Mouse (Mus musculus): ENCODE data around the gene Rpa2. TPM values are rescaled to one million over a fixed set of nuclear protein-coding genes. Genes with fewer than 3 reads are reported as not detected.

Rpa2 gene
- polyA plus RNA-seq, 2 experiments, result 55.6 to 95.7 TPM

- no peak overlapping the region for H3K4me2 ChIP-seq (ENCODE audit: low read depth)
Observed at GRCm38 (mm10) chr4:132748778-132749177, 19.4 kb upstream of the Rpa2 start.

GRCm38 (mm10) chr4:132749258-132749982 lies 18.7 kb upstream of the Rpa2 start:
- Histone ChIP-seq H3K4me2 (ENCODE audit: low read depth) (no peak overlapping the region), H3K36me3 (replicated peaks; ENCODE audit: control insufficient read depth, insufficient read depth, low read depth) (no peaks in the 10 kb centered on the region), H3K27me3 (ENCODE audit: control insufficient read depth, insufficient read depth, low read length) (no peaks in the 10 kb centered on the region), H3K9me3 (ENCODE audit: control insufficient read depth, low read length) (no peaks in the 10 kb centered on the region), H3K9ac (replicated peaks) (no peak overlapping the region), H3K4me3 (ENCODE audit: insufficient read depth in 1 of 2, low read depth in 2 of 2, low read length in 2 of 2) (no peak overlapping the region), H3K27ac (no peak overlapping the region), H3K4me1 (replicated peaks; ENCODE audit: control insufficient read depth in 2 of 2, insufficient read depth in 2 of 2, low read length in 1 of 2) (peaks cover 0 to 20% of the 10 kb centered on the region in 2 experiments; a peak in 2 of 4 replicates)
- DNase-seq (ENCODE audit: low read depth in 3 of 3, low spot score in 3 of 3) (no peak), ATAC-seq (ENCODE audit: insufficient read depth) (no peak)
- 58% methylated on average over 6 of the region's 6 CpGs for WGBS (ENCODE audit: insufficient replicate concordance)
- no peak for TF ChIP-seq CTCF (IDR thresholded peaks at IDR 0.05; ENCODE audit: low read depth)
- TF ChIP-seq EP300 (IDR thresholded peaks at IDR 0.05; ENCODE audit: low read depth), result no peak

More at GRCm38 (mm10) chr4:132748778-132749177, 19.4 kb upstream of the Rpa2 start:
- no peaks in the 10 kb centered on the region for H3K9me3 ChIP-seq (ENCODE audit: control insufficient read depth, low read length)
- no peak overlapping the region for H3K9ac ChIP-seq (replicated peaks)
- DNase-seq (ENCODE audit: low read depth in 3 of 3, low spot score in 3 of 3), result no peak
- no peak overlapping the region for H3K27ac ChIP-seq
- H3K27me3 ChIP-seq (ENCODE audit: control insufficient read depth, insufficient read depth, low read length), result no peaks in the 10 kb centered on the region
- peaks cover 3 to 26% of the 10 kb centered on the region in 2 experiments; a peak in 3 of 4 replicates for H3K4me1 ChIP-seq (replicated peaks; ENCODE audit: control insufficient read depth in 2 of 2, insufficient read depth in 2 of 2, low read length in 1 of 2)
- H3K36me3 ChIP-seq (replicated peaks; ENCODE audit: control insufficient read depth, insufficient read depth, low read depth), result no peaks in the 10 kb centered on the region
- 82% methylated on average over 4 of the region's 4 CpGs for WGBS (ENCODE audit: insufficient replicate concordance)
- TF ChIP-seq EP300 (IDR thresholded peaks at IDR 0.05; ENCODE audit: low read depth) (no peak), CTCF (IDR thresholded peaks at IDR 0.05; ENCODE audit: low read depth) (no peak)
- no peak for ATAC-seq (ENCODE audit: insufficient read depth)
- no peak overlapping the region for H3K4me3 ChIP-seq (ENCODE audit: insufficient read depth in 1 of 2, low read depth in 2 of 2, low read length in 2 of 2)

DNA sequence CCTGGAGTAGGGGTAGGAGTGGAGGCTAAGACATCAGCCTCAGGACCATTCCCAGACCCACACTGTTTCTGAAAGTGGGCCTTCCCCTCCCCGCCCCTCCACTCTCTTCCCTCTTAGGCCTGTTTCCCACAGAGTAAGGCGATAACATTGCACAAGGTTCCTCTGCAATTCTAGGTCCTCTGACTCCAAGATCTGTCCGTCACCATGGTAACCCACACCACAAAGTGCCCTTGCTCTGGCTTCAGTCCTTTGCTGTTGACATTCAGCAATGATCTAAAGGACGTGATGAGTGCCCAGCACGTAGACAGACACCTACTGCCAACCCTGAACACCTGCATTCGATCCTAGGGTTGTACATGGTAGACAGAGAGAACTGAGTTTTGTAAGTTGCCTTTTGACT lies 15.1 kb upstream of the Rpa2 start:
- no peaks in the 10 kb centered on the region for H3K36me3 ChIP-seq (replicated peaks; ENCODE audit: control insufficient read depth, insufficient read depth, low read depth)
- DNase-seq (ENCODE audit: low read depth in 3 of 3, low spot score in 3 of 3), result no peak
- peaks cover 0 to 7% of the 10 kb centered on the region in 2 experiments; a peak in 2 of 4 replicates for H3K4me1 ChIP-seq (replicated peaks; ENCODE audit: control insufficient read depth in 2 of 2, insufficient read depth in 2 of 2, low read length in 1 of 2)
- H3K27ac ChIP-seq, result no peak overlapping the region
- H3K27me3 ChIP-seq (ENCODE audit: control insufficient read depth, insufficient read depth, low read length), result peaks cover 24% of the 10 kb centered on the region
- H3K4me2 ChIP-seq (ENCODE audit: low read depth), result no peak overlapping the region
- TF ChIP-seq CTCF (IDR thresholded peaks at IDR 0.05; ENCODE audit: low read depth) (no peak), EP300 (IDR thresholded peaks at IDR 0.05; ENCODE audit: low read depth) (no peak)
- no peak for ATAC-seq (ENCODE audit: insufficient read depth)
- 50% methylated on average over 6 of the region's 6 CpGs for WGBS (ENCODE audit: insufficient replicate concordance)
- no peak overlapping the region for H3K4me3 ChIP-seq (ENCODE audit: insufficient read depth in 1 of 2, low read depth in 2 of 2, low read length in 2 of 2)
- H3K9ac ChIP-seq (replicated peaks), result no peak overlapping the region
- H3K9me3 ChIP-seq (ENCODE audit: control insufficient read depth, low read length), result no peaks in the 10 kb centered on the region

DNA sequence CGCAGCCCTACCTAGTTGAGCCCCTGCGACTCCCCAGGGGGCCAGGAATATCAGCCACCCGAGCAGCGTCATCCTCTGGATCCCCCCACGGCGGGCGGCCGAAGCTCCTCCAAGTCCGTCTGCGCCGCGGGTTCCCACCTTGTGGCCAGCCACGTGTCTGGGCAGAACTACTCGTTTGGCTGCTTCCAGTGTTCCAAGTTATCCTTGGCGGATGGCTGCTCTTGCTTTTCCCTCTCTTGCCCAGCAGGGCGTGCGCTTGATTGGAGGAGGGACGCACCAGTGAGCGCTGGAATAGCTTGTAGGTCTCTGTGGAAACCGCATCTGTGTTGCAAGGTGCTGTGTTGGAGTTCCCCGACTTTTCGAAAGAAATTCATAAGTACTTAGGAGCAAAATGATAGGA lies 11.2 kb upstream of the Rpa2 start, which contains the start of gene Smpdl3b:
Gene Smpdl3b, minus strand, starts transcription at position 279 of the 400 bp plus-strand sequence.
- Histone ChIP-seq H3K9me3 (ENCODE audit: control insufficient read depth, low read length) (no peaks in the 10 kb centered on the region), H3K36me3 (replicated peaks; ENCODE audit: control insufficient read depth, insufficient read depth, low read depth) (no peaks in the 10 kb centered on the region), H3K4me1 (replicated peaks; ENCODE audit: control insufficient read depth in 2 of 2, insufficient read depth in 2 of 2, low read length in 1 of 2) (peaks cover 0 to 2% of the 10 kb centered on the region in 2 experiments; a peak in 1 of 4 replicates), H3K27ac (no peak within 1 kb of the TSS), H3K9ac (replicated peaks) (no peak within 1 kb of the TSS), H3K4me2 (ENCODE audit: low read depth) (peak within 1 kb of the TSS; percentile 48), H3K27me3 (ENCODE audit: control insufficient read depth, insufficient read depth, low read length) (peaks cover 26% of the 10 kb centered on the region), H3K4me3 (ENCODE audit: insufficient read depth in 1 of 2, low read depth in 2 of 2, low read length in 2 of 2) (peak within 1 kb of the TSS; percentile 16 to 28)
- TF ChIP-seq CTCF (IDR thresholded peaks at IDR 0.05; ENCODE audit: low read depth) (peak; percentile 54), EP300 (IDR thresholded peaks at IDR 0.05; ENCODE audit: low read depth) (no peak)
- 1% methylated on average over 22 of the region's 22 CpGs for WGBS (ENCODE audit: insufficient replicate concordance)
- DNase-seq (ENCODE audit: low read depth in 3 of 3, low spot score in 3 of 3), result no peak
- no peak for ATAC-seq (ENCODE audit: insufficient read depth)

DNA sequence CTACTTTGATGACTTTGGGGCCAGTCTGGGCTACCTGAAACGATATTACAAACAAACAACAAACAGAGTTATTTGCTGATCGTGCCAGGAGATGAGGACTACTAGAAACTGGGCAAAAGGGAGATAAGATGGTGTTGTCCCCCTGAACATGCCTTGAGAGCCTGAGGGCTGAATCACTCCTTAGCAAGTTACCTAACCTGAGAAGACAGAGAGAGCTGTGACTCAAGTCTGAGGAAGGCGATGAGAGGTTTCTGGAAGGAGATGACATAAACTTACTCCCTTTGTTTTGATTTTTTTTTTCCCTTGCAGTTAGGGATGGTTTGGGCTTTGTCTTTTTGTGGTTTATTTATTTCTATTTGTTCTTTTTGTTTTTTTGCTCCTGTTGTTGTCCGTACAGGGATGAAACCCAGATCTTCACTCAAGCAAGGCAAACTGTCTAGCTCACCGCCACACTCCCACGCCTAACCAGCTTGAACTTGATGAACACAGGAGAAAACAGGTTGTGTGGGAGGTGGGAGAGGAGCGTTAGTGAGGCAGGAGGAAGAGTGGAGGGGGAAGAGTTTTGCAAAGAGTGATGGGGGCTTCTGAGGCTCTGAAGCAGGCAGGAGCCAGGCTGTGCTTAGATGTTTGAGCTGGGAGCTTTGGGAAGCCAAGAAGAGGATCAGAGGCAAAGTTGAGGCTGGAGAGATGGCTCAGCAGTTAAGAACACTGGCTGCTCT lies 10.3 kb upstream of the Rpa2 start:
- WGBS (ENCODE audit: insufficient replicate concordance), result 65% methylated on average over 7 of the region's 7 CpGs
- H3K27me3 ChIP-seq (ENCODE audit: control insufficient read depth, insufficient read depth, low read length), result peaks cover 26% of the 10 kb centered on the region
- no peaks in the 10 kb centered on the region for H3K36me3 ChIP-seq (replicated peaks; ENCODE audit: control insufficient read depth, insufficient read depth, low read depth)
- H3K9ac ChIP-seq (replicated peaks), result no peak overlapping the region
- H3K4me3 ChIP-seq (ENCODE audit: insufficient read depth in 1 of 2, low read depth in 2 of 2, low read length in 2 of 2), result no peak overlapping the region
- no peaks in the 10 kb centered on the region for H3K9me3 ChIP-seq (ENCODE audit: control insufficient read depth, low read length)
- peaks cover 0 to 2% of the 10 kb centered on the region in 2 experiments; a peak in 1 of 4 replicates for H3K4me1 ChIP-seq (replicated peaks; ENCODE audit: control insufficient read depth in 2 of 2, insufficient read depth in 2 of 2, low read length in 1 of 2)
- ATAC-seq (ENCODE audit: insufficient read depth) (no peak), DNase-seq (ENCODE audit: low read depth in 3 of 3, low spot score in 3 of 3) (no peak)
- TF ChIP-seq CTCF (IDR thresholded peaks at IDR 0.05; ENCODE audit: low read depth), result no peak
- no peak for TF ChIP-seq EP300 (IDR thresholded peaks at IDR 0.05; ENCODE audit: low read depth)
- H3K4me2 ChIP-seq (ENCODE audit: low read depth), result no peak overlapping the region
- H3K27ac ChIP-seq, result no peak overlapping the region
